Mouse (Mus musculus): ENCODE data around the gene Col17a1.

The Col17a1 gene

DNA sequence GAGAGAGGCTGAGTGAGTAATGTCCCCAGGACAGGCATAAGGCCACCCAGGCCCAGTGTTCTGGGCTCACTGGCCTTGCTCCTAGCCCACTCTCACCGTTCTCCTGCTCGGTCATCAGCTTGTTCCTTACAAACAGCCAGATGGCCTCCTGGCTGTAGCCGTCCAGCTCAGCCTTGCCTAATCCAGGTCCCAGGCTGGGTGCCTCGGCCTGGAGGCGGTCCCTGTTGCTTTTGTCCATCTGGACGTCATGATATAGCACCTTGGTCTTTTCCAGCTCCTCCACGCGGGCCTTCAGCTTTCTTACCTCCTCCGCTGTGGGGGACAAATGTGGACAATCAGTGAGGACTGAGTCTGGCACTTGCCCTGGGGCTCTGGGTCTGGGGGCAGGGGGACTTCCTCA lies 23.5 kb downstream of the Col17a1 start:
- no peak for DNase-seq (ENCODE audit: extremely low spot score, low spot score)

DNA sequence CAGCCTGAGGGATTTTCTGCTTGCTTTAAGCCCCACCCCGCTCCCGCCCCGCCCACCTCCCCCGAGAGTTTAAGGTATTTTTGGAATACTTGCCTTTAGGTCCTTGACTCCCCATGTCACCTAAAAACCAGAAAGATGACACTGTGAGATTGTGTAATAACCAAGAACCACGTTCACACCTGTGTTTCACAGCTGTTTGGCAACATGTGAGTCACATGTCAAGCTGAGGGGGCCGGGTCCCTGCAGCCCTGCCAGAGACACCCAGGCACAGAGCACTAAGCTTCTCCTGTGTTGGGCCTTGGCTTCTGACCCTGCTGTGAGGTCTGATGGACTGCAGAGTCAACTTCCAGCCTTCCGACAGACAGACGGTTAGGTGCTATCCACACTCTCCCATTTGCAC lies 24.3 kb downstream of the Col17a1 start:
- DNase-seq (ENCODE audit: extremely low spot score, low spot score), result no peak

DNA sequence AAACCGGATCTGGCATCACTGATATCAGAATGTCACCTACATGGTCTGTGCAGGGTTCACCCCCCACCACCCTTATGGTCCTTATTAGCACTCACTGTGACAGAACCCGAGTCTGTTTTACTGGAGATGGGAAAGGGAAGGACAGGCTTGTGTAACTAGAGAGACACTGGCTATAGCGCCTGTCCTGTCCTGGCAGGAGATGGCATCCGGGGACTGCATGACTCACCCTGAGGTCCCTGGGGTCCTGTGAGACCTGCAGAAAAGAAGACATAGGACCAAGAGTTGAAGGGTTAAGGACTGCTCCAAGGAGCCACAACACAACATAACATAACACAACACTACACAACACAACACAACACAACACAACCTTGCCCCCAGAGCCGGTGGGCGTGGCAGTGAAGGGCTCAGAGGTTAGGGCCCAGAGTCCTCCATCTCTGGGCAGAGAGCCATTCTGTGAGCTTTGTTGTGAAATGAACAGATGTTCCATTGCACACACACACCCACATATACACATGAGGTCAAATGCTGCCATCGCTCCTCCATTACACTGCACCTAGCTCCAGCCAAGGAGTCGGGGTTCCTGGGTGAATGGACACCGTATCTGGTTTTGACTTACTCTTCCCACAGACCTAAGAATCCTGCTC lies 32.0 kb downstream of the Col17a1 start:
- DNase-seq (ENCODE audit: extremely low spot score, low spot score), result no peak

DNA sequence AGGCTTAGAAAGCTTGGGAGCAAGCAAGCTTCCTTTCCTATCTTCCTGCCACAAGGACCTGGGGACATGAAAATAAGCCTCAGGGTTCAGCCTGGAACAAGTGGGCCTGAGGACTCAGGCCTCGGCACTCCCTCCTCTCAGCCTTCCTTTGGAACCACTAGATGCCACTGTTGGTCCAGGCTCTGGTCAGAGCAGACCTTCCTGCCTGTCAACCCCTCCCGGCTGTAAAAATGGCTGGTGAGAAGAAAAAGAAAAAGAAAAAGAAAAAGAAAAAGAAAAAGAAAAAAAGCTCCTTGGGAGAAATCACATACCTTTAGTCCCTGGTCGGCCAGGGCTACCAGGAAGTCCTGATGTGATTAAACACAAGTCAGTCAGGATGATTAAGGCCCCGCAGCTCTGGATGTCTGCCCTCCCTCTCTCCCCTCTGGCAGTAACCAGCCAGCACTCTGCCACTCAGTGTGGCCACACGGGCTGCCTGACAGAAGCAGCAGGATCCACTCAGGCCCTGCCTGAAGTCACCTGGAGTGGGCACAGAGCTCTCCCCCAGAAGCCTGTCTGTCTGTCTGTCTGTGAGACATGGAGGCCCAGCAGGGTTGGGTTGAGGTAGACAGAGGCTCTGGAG lies 32.9 kb downstream of the Col17a1 start:
- DNase-seq (ENCODE audit: extremely low spot score, low spot score), result peak; percentile 37

DNA sequence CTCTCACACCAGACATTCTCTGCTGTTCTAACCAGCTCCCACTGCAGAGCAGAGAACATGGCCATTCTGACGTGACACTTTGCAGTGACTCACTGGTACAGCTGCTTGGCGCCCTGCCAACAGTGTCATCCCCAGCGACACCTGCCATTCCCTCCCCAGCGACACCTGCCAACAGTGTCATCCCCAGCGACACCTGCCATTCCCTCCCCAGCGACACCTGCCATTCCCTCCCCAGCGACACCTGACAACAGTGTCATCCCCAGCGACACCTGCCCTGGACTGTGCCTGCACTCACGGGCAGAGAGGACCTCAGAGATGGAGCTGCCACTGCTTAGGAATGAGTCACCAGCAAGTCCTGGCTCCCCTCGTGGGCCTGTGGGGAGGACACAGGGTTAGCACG lies 37.0 kb downstream of the Col17a1 start:
- no peak for DNase-seq (ENCODE audit: extremely low spot score, low spot score)

DNA sequence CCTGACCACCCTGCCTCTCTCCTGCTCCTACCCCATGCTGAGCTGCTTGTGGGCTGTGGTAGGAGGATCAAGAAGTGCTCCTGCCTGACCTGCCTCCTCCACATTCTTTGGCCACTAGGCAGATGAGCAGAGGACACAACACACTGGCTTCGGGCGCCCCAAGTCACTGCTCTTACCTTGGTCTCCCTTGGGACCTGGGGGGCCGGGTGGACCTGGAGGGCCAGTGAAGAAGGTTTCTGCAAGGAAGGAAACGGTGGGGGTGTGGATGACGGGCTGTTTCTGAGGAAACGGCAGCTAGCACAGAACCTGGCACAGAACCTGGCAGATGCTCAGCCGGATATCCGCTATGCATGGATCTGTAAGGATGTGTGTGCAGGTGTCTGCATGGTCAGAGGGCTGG lies 38.7 kb downstream of the Col17a1 start:
- DNase-seq (ENCODE audit: extremely low spot score, low spot score), result no peak

DNA sequence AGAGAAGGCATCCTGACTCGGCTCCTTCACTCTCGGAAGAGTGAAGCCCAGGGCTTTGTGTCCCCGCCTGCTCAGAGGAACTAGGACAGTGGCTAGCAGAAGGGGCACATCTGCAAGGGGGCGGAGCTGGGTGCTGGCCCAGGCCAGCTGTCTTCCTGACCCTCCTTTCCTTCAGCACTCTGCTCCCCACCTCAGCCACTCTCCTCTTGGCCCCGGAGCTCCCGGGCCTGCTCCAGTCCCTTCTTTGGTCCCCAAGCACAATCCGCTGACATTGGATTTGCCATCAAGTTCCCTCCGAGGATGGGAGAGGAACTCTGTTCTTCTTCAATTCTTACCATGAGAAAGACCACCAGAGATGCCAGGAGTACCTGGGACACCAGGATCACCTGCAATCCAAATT lies 39.6 kb downstream of the Col17a1 start:
- no peak for DNase-seq (ENCODE audit: extremely low spot score, low spot score)

DNA sequence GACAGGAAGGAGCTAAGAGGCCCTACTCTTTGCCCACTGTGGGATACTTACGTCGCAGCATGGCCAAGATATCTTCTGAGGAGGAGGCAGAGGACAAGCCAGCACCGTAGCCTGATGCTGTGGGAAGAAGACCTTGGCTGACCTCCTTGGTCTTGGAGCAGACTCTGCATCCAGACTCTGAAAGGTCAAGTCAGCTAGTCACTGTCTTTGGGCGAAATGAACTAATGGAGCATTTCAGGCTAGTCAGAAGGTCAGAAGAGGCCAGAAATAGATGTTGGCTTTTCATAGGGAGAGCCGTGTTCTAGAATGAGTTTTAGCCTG lies 40.8 kb downstream of the Col17a1 start:
- no peak for DNase-seq (ENCODE audit: extremely low spot score, low spot score)

DNA sequence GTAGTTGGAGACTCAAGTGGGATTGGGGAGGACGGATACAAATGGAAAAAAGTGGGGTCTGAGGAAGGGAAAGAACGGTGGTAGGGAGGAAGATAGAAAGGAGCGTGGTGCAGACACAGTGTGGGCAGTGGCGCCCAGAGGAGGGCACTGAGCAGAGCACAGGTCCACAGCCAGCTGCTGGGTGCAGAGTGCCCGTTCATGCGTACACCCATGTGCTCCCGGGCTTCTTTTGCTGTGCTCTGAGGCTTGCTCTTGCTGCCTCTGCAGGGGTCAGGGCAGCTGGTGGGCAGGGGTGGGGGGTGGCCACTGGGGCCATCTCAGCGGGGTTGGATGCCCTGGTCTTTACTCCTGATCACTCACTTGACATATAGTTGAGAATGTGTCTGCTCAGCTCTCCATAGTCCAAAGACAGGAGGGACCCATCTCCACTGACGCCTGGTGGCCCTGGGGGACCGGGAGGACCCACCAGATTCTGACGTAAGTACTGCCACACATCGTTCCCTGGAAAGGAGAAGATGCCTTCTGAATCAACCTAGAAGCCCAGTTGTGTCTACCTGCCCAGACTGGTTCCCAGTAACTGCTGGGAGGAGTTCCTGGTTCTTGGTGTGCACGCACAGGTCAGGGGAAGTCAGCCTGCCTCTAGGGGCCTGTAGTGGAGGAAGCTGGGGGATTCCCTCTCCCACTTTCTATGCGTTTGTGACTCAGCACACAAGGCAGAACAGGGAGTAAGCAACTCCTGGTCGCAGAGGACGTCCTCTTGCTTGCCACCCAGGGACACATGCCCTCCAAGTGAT lies 41.3 kb downstream of the Col17a1 start:
- no peak for DNase-seq (ENCODE audit: extremely low spot score, low spot score)

DNA sequence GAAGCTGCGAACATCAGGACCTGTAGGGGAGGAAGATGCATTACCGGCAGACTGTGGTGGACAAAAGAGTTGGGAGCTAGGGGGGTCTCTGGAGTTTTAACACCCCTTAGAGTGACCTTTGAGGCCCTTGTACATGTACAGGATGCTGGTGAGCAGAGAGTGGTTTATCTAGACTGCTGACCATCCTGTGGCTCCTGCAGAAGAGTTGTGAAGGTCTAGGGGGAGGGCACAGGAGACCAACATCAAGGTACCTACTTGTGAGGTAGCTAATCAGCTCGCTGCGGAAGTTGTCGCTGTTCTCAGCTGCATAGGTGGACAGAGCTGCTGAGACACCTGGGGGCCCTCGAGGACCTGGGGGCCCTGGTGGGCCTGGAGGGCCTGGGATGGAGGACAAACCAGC lies 42.8 kb downstream of the Col17a1 start:
- DNase-seq (ENCODE audit: extremely low spot score, low spot score), result no peak

DNA sequence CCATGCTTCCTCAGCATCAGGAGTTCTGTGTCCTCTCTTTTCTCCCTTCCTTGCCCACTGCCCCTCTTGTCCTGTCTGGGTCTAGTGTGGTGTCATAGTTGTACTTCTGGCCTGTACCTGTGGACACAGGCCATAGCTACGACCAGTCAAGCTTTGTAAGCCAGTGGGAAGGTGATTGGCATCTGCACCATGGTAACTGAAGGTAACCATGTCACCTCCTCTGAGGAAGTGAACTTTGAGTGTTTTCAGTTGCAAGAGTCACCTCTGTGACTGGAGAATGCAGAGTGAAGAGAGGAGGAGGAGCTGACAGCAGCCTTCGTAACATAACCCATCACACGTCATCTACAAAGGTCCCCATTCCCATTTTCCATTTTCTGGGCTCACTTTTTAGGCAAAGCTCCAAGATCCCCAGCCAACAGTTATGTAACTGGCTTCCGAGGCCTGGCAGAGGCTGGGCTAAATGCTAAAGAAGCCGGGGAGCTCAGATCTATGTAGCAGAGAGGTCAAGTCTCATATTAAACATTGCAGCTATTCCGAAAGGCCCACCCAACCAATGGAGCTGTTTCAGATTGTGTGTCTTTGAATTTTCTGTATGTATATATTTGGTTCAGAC lies 45.3 kb downstream of the Col17a1 start:
- DNase-seq (ENCODE audit: extremely low spot score, low spot score), result no peak

DNA sequence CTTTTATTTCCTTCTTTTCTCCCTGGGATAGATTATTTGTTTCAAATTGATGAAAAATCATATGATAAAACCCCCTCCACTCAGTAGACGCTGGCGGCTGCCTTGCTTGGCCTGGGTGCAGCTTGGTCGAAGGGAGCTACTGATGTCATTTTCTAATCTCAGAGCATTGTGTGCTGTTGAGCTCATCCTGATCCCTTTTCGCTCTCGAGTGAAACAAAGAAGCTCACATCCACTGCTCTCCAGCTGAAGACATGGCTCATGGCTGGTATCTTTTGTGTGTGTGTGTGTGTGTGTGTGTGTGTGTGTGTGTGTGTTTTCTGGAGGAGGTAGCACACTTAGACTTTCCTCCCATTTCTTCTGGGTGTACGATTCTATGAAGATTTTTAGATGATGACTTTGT lies 46.3 kb downstream of the Col17a1 start:
- no peak for DNase-seq (ENCODE audit: extremely low spot score, low spot score)

DNA sequence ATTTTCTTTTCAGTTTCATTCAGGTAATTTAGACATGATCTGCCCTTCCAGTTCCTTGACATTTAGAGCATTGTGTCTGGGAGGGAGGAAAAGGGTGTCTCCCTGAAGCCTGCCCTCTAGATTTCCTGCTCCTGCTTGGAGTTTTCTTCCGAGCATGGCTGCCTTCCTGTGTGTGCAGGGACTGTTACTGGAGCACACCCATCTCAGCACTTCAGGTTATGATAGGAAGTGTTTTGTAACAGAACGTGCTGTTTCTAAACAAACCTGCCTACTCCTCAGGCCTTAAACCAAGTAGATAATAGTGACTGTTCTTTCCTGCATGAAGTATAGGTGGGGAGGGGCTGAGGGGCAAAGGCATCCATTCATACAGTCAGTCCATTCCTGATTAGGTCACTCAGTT lies 48.0 kb downstream of the Col17a1 start:
- DNase-seq (ENCODE audit: extremely low spot score, low spot score), result no peak

DNA sequence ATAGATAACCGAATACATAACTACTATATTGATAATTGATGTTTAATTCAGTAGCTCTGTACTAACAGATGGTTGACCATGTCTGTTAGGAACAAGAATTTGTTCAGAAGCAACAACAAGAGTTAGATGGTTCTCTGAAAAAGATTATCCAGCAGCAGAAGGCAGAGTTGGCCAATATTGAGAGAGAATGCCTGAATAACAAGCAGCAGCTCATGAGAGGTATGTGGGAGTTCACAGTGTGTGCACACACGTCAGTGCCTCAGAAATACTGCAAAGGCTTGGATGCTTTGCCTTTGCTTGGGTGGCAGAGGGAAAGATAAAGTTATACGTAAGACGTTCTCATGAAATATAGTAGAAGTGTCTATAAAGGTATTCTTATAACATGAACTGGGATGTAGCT lies 56.5 kb downstream of the Col17a1 start:
- DNase-seq (ENCODE audit: extremely low spot score, low spot score), result no peak

DNA sequence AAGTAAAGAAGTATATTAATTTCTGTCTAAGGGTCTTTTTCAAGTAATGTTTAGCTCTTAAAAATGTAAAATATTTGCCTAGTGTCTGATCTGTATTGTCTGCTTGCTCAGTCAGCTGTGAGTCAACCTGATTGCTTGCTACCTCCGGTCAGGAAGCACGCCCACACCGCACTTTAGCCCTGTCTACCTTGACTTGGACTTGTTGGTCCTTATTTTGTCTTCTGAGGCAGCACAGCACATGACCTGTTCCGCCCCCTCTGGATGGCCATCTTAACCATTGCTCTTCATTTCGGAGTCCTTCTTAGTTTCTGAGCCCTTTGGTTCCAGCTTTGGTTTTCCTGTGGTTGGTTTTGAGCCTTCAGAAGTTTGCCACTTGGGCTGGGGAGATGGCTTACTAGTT lies 60.1 kb downstream of the Col17a1 start:
- DNase-seq (ENCODE audit: extremely low spot score, low spot score), result no peak

DNA sequence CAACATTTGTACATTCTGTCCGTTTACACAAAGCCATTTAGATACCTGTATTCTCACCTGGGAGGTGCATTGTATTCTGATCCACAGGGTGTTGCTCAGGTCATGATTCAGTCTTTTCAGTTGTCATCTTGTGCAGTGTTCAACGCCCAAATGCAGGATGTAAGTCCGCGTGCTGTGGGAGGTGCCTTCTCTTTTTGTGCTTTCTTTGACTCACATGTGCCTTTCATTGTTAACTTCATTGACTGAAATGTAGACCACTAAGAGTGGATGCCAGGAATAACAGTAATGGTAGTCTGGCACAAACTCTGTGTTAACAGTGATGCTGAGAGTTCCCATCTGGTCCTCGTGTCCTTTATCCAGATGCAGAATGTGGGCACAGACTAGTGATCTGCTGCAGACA lies 61.5 kb downstream of the Col17a1 start:
- DNase-seq (ENCODE audit: extremely low spot score, low spot score), result no peak

DNA sequence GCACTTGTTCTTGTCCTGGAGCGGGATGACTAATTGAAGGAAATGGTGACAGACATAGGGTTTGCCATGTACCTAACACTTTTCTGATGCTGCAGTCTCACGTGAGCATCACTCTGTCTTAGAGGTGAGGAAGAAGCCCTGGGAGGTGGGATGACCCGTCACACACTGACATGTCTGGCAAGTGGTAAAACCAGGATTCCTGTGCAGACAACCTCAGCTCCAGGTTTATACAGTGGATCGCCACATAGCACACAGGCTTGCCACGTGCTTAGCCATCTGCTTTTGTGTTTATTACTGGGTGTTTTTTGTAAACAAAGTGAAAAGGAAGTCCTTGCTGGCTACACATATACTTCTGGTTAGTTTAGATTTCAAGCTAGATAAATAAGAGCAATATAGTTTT lies 62.8 kb downstream of the Col17a1 start:
- no peak for DNase-seq (ENCODE audit: extremely low spot score, low spot score)

DNA sequence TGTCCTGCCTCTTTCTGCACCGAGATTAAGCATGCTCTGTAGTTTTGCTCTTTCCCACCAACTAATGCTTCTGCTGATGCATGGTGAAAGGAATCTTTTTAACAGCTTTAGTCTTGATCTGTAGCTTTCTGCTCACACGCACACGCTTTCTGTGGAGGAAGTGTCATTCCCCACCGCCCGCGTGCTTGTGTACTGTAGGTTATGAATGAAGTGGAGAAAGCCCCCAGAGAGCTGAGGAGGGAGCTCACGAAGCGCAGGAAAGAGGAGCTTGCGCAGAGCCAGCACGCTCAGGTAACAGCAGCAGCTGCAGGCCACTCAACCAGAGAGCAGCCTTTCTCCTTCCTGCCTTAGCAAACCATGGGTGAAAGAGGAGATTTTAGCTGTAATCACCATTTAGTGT lies 64.4 kb downstream of the Col17a1 start:
- no peak for DNase-seq (ENCODE audit: extremely low spot score, low spot score)

DNA sequence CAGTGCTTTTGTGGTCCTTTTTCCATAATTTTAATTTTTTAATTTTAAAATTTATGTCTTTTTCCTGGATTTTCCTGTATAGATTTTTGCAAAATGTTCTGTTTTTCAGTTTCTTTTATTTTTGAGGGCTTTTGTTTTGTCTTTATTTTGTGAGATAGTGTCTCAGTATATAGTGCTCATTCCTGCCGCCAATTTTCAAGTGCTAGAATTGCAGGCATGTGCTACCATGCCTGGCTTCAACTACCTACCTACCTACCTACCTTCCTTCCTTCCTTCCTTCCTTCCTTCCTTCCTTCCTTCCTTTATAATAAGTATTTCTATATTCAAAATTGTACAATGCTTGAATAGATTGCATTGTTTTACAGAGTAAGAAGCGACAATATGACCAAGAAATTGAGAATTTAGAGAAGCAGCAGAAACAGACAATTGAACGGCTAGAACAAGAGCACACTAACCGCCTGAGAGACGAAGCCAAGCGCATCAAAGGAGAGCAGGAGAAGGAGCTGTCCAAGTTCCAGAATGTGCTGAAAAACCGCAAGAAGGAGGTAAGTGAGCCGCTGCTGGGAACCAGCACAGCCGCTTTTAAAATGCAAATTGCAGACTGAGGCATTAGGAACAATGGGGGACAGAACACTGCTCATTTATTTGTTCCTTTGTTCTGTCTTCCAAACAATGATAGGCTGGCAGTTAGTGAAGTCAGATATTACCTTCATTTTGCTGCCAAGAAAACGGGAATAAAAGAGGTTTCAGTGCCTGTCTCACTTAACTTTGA lies 66.8 kb downstream of the Col17a1 start:
- DNase-seq (ENCODE audit: extremely low spot score, low spot score), result no peak

DNA sequence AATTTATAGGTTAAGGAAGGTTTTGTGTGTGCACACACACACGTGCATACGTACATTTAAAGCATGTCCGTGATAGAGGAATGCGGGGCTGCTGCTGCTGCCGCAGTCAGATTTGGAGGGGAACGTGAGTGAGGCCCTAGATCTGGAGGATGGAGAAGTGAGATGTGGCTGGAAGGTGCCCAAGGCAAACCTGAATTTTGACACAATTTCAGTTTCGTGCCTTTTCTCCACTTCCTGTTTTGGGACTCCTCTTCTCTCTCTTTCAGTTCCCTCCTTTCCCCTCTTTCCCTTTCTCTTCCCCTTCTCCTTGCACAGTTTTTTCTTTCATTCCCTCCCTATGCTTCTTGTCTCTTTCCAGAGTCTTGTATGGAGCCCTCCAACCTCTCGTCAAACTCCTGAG lies 70.4 kb downstream of the Col17a1 start:
- DNase-seq (ENCODE audit: extremely low spot score, low spot score), result no peak

DNA sequence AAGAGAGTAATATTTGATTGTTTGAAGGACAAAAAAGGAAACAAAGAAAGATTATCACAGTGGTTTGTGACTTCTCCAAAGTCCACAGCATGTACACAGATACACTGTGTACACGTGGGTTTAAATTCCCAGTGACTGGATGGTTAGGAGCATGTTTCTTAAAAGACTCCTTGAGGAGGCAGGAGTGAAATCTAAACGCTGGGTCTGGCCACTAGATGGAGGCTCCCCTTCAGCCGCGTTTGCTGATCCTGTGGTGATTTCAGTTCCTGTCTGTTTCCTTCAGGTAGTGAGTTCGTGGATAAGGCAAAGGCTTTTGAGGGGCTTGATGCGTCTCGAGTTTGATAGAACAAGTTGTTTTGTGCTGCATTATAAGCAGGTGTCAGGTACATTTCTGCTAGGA lies 78.5 kb downstream of the Col17a1 start:
- DNase-seq (ENCODE audit: extremely low spot score, low spot score), result no peak

DNA sequence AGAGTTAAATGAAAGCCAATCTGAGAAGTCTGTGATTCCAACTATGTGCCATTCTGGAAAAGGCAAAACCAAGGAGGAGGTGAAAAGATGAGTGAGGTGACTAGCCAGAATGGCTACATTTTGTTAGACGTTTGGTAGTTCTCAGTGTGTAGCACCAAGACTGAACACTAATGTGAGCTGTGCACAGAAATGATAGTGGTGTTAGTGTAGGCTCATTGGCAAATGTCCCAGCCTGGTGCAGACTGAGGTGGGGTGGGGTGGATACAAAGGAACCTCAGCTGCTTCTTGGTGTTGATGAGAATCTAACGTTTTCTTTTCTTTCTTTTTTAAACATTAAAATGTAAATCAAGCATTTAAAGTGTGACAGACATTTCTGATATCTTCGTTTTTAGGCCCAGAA lies 83.4 kb downstream of the Col17a1 start:
- DNase-seq (ENCODE audit: extremely low spot score, low spot score), result no peak
